Mouse (Mus musculus): ENCODE measurements at regions not wholly inside any gene's neighbourhood (a gene's known extent, or its start where the extent isn't known, plus 50 kb on each side); places are given as distances from the start of the nearest gene placed in this dataset.

- H3K9me3 ChIP-seq (ENCODE audit: control insufficient read depth, low read length), result no peaks in the 10 kb centered on the region
- no peak overlapping the region for H3K9ac ChIP-seq (replicated peaks; ENCODE audit: low read depth, low read length)
- ATAC-seq, result peak; percentile 97
- H3K27me3 ChIP-seq (replicated peaks; ENCODE audit: control insufficient read depth, insufficient read depth, low read length), result no peaks in the 10 kb centered on the region
- no peaks in the 10 kb centered on the region for H3K4me1 ChIP-seq (replicated peaks; ENCODE audit: control insufficient read depth, insufficient read depth, low read length)
- H3K4me2 ChIP-seq (ENCODE audit: low read length), result no peak overlapping the region
- no peak overlapping the region for H3K27ac ChIP-seq (ENCODE audit: low read length)
- H3K4me3 ChIP-seq (replicated peaks; ENCODE audit: low read length), result no peak overlapping the region
- WGBS, result 33% methylated on average over 2 of the region's 2 CpGs
- H3K36me3 ChIP-seq (ENCODE audit: control insufficient read depth, insufficient read depth), result no peaks in the 10 kb centered on the region
Observed at GRCm38 (mm10) chr3:6532366-6532765, 87.9 kb downstream of the 1700008P02Rik start.

GRCm38 (mm10) chr3:6525987-6526386 lies 94.3 kb downstream of the 1700008P02Rik start:
- no peaks in the 10 kb centered on the region for H3K4me1 ChIP-seq (replicated peaks; ENCODE audit: control insufficient read depth, insufficient read depth, low read length)
- H3K9ac ChIP-seq (replicated peaks; ENCODE audit: low read depth, low read length), result no peak overlapping the region
- no peak overlapping the region for H3K4me2 ChIP-seq (ENCODE audit: low read length)
- H3K36me3 ChIP-seq (ENCODE audit: control insufficient read depth, insufficient read depth), result no peaks in the 10 kb centered on the region
- H3K4me3 ChIP-seq (replicated peaks; ENCODE audit: low read length), result no peak overlapping the region
- H3K9me3 ChIP-seq (ENCODE audit: control insufficient read depth, low read length), result no peaks in the 10 kb centered on the region
- H3K27ac ChIP-seq (ENCODE audit: low read length), result no peak overlapping the region
- ATAC-seq, result no peak
- WGBS, result 90% methylated on average over 3 of the region's 3 CpGs
- no peaks in the 10 kb centered on the region for H3K27me3 ChIP-seq (replicated peaks; ENCODE audit: control insufficient read depth, insufficient read depth, low read length)

- ATAC-seq, result no peak
- no peaks in the 10 kb centered on the region for H3K36me3 ChIP-seq (ENCODE audit: control insufficient read depth, insufficient read depth)
- H3K9me3 ChIP-seq (ENCODE audit: control insufficient read depth, low read length), result no peaks in the 10 kb centered on the region
- H3K9ac ChIP-seq (replicated peaks; ENCODE audit: low read depth, low read length), result no peak overlapping the region
- no peak overlapping the region for H3K4me2 ChIP-seq (ENCODE audit: low read length)
- no peaks in the 10 kb centered on the region for H3K27me3 ChIP-seq (replicated peaks; ENCODE audit: control insufficient read depth, insufficient read depth, low read length)
- H3K4me3 ChIP-seq (replicated peaks; ENCODE audit: low read length), result no peak overlapping the region
- no peak overlapping the region for H3K27ac ChIP-seq (ENCODE audit: low read length)
- 90% methylated on average over 1 of the region's 1 CpGs for WGBS
- H3K4me1 ChIP-seq (replicated peaks; ENCODE audit: control insufficient read depth, insufficient read depth, low read length), result no peaks in the 10 kb centered on the region
Observed at GRCm38 (mm10) chr3:6525173-6525572, 95.1 kb downstream of the 1700008P02Rik start.

- WGBS, result 88% methylated on average over 6 of the region's 6 CpGs
- H3K36me3 ChIP-seq (ENCODE audit: control insufficient read depth, insufficient read depth), result no peaks in the 10 kb centered on the region
- no peaks in the 10 kb centered on the region for H3K27me3 ChIP-seq (replicated peaks; ENCODE audit: control insufficient read depth, insufficient read depth, low read length)
- no peak overlapping the region for H3K4me2 ChIP-seq (ENCODE audit: low read length)
- no peaks in the 10 kb centered on the region for H3K4me1 ChIP-seq (replicated peaks; ENCODE audit: control insufficient read depth, insufficient read depth, low read length)
- no peak overlapping the region for H3K4me3 ChIP-seq (replicated peaks; ENCODE audit: low read length)
- no peak overlapping the region for H3K27ac ChIP-seq (ENCODE audit: low read length)
- ATAC-seq, result no peak
- no peak overlapping the region for H3K9ac ChIP-seq (replicated peaks; ENCODE audit: low read depth, low read length)
- H3K9me3 ChIP-seq (ENCODE audit: control insufficient read depth, low read length), result no peaks in the 10 kb centered on the region
Observed at GRCm38 (mm10) chr3:6511351-6511750, 108.9 kb downstream of the 1700008P02Rik start.

- Histone ChIP-seq H3K4me3 (replicated peaks; ENCODE audit: low read length) (no peak overlapping the region), H3K27me3 (replicated peaks; ENCODE audit: control insufficient read depth, insufficient read depth, low read length) (no peaks in the 10 kb centered on the region), H3K27ac (ENCODE audit: low read length) (no peak overlapping the region), H3K9ac (replicated peaks; ENCODE audit: low read depth, low read length) (no peak overlapping the region), H3K4me2 (ENCODE audit: low read length) (no peak overlapping the region), H3K36me3 (ENCODE audit: control insufficient read depth, insufficient read depth) (no peaks in the 10 kb centered on the region), H3K9me3 (ENCODE audit: control insufficient read depth, low read length) (no peaks in the 10 kb centered on the region), H3K4me1 (replicated peaks; ENCODE audit: control insufficient read depth, insufficient read depth, low read length) (no peaks in the 10 kb centered on the region)
- no peak for ATAC-seq
- 94% methylated on average over 1 of the region's 1 CpGs for WGBS
Observed at GRCm38 (mm10) chr3:6504136-6504535, 116.1 kb downstream of the 1700008P02Rik start.

- Histone ChIP-seq H3K9me3 (ENCODE audit: control insufficient read depth, low read length) (no peaks in the 10 kb centered on the region), H3K36me3 (ENCODE audit: control insufficient read depth, insufficient read depth) (no peaks in the 10 kb centered on the region), H3K4me3 (replicated peaks; ENCODE audit: low read length) (no peak overlapping the region), H3K27ac (ENCODE audit: low read length) (no peak overlapping the region), H3K4me1 (replicated peaks; ENCODE audit: control insufficient read depth, insufficient read depth, low read length) (no peaks in the 10 kb centered on the region), H3K4me2 (ENCODE audit: low read length) (no peak overlapping the region), H3K9ac (replicated peaks; ENCODE audit: low read depth, low read length) (no peak overlapping the region), H3K27me3 (replicated peaks; ENCODE audit: control insufficient read depth, insufficient read depth, low read length) (no peaks in the 10 kb centered on the region)
- 80% methylated on average over 3 of the region's 3 CpGs for whole genome bisulfite sequencing
- ATAC-seq, result no peak
Observed at GRCm38 (mm10) chr3:6484041-6484440, 136.2 kb downstream of the 1700008P02Rik start.

GRCm38 (mm10) chr3:6481610-6482009 lies 138.6 kb downstream of the 1700008P02Rik start:
- 70% methylated on average over 1 of the region's 1 CpGs for WGBS
- Histone ChIP-seq H3K9me3 (ENCODE audit: control insufficient read depth, low read length) (no peaks in the 10 kb centered on the region), H3K4me3 (replicated peaks; ENCODE audit: low read length) (no peak overlapping the region), H3K27me3 (replicated peaks; ENCODE audit: control insufficient read depth, insufficient read depth, low read length) (no peaks in the 10 kb centered on the region), H3K36me3 (ENCODE audit: control insufficient read depth, insufficient read depth) (no peaks in the 10 kb centered on the region), H3K27ac (ENCODE audit: low read length) (no peak overlapping the region), H3K4me2 (ENCODE audit: low read length) (no peak overlapping the region), H3K4me1 (replicated peaks; ENCODE audit: control insufficient read depth, insufficient read depth, low read length) (no peaks in the 10 kb centered on the region), H3K9ac (replicated peaks; ENCODE audit: low read depth, low read length) (no peak overlapping the region)
- ATAC-seq, result peak; percentile 73

Data from forebrain, embryonic 16.5 days (tissue).